Mouse (Mus musculus): ENCODE data around the gene Gsg1l2.

Gene Gsg1l2

GRCm38 (mm10) chr11:67820221-67820620, 45.8 kb downstream of the Gsg1l2 start:
- DNase-seq, result peak in 1 of 2 experiments; percentile 37

- DNase-seq, result no peak
Measured at GRCm38 (mm10) chr11:67821560-67821959, 47.2 kb downstream of the Gsg1l2 start.

DNA sequence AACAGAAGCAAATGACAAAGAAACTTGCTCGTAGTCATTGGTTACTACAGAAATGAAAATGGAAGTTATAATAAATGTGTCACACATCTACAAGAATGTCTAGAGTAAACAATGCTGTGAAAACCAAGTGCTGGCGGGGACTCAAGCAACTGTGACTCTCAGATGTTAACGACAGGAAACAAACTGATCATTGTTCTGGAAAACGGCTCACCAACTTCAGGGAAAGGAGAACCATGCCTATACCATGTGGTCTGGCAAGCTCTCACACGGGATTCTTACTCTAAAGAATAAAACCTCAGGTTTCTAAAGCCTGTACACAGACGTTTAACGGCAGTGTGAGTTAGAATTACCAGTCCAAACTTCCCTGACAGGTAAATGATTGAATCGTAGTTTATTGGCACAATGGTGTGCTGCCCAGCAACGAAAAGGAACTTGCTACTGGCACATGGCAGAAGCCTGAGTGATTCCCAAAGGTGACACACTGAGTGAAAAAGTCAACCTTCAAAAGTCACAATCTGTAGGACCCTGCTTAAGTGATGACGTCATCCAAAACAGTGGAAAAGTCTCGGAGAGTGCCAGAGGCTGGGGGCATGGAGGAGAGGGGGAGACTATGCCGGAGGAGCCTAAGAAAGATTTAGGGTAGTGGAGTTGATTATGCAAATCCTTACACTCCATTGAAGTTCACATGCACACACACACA, 54.1 kb downstream of the Gsg1l2 start:
- DNase-seq, result no peak

DNA sequence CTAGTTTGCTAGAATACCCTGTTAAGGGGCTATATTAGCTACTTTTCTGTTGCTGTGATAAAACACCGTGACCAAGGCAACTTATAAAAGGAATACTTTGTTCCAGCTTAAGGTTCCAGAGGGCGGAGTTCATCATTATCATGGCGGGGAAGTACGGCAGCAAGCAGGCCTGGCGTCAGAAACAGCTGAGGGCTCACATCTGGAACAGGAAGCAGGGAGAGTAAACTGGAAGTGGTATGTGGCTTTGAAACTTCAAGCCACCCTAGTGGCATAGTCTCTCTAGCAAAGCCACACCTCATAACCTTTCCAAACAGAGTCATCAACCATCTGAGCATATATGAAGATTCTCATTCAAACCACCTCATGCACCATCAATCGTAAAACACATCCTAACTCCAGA, 55.1 kb downstream of the Gsg1l2 start:
- no peak for DNase-seq

- no peak for DNase-seq
Measured at GRCm38 (mm10) chr11:67831820-67832219, 57.4 kb downstream of the Gsg1l2 start.

GRCm38 (mm10) chr11:67835408-67836078, 61.1 kb downstream of the Gsg1l2 start:
- DNase-seq, result no peak

Measured in kidney, postnatal 25 days (tissue).